Mouse (Mus musculus): Measurements from ENCODE around the gene Gm5737.

GRCm38 (mm10) chr7:120879972-120880371, 67.8 kb downstream of the Gm5737 start:
- TF ChIP-seq EP300 (IDR thresholded peaks at IDR 0.05; ENCODE audit: low read depth) (no peak), CTCF (IDR thresholded peaks at IDR 0.05; ENCODE audit: low read depth) (no peak)

Measured in liver, postnatal 0 days (tissue).